20 mouse cellular contexts compared by ENCODE assay signal in genomic region chr3:41913190-41913589, GRCm38 (mm10).
DNase-seq lines count a peak whose midpoint lies in the region; ATAC-seq lines count a peak whose summit lies in the region.
"Had no signal": no experiment of that assay in that cellular context is flagged by ENCODE, and none has a peak within 500 bp of the region (broad histone marks: within the 10 kb centered on the region; RNA-seq: fewer than 3 reads in every experiment).

No protein-coding gene starts in this region.

- ATAC-seq in frontal cortex, adult (ENCODE audit: low TSS enrichment) = peak; percentile 78
- ATAC-seq: forebrain, embryonic 15.5 days; hindbrain, embryonic 16.5 days; intestine, embryonic 15.5 days; Patski had no signal

- no peak for DNase-seq in frontal cortex, postnatal 10 days (ENCODE audit: low spot score in 2 of 2)
- peak; percentile 4 for DNase-seq in layer of hippocampus, adult 9-10 months (ENCODE audit: low spot score)
- no peak for DNase-seq in layer of hippocampus, postnatal 10 days (ENCODE audit: low spot score in 2 of 2)
- DNase-seq in brain, embryonic 18.5 days (ENCODE audit: low read depth, low spot score) = peak; percentile 6
- no peak for DNase-seq in thymus, adult 18-20 months
- DNase-seq: adrenal gland, postnatal 14 days; B cell, adult 2 months; cerebellum, adult 11 months; cerebellum, adult 2 months; cerebellum, adult 9-11 months; cerebellum, postnatal 25 days; gastrocnemius, postnatal 25 days; heart, adult 18-20 months; heart, postnatal 10 days; heart, postnatal 36 days had no signal

Comparison
In these comparisons a context has a peak if more than half of its experiments do, and no peak if none do; other contexts are left out.
1. DNase-seq: peak in layer of hippocampus, adult 9-10 months (single experiment) and brain, embryonic 18.5 days (single experiment); none in frontal cortex, postnatal 10 days (0 of 2), layer of hippocampus, postnatal 10 days (0 of 2) and thymus, adult 18-20 months (0 of 2).